Mouse (Mus musculus): ENCODE measurements at regions not wholly inside any gene's neighbourhood (a gene's known extent, or its start where the extent isn't known, plus 50 kb on each side); places are given as distances from the start of the nearest gene placed in this dataset.

GRCm38 (mm10) chr8:49236021-49236821 is 392.5 kb upstream of the Tenm3 start:
- peak; percentile 71 for DNase-seq (ENCODE audit: low read depth)
- no peak for TF ChIP-seq POLR2A (IDR thresholded peaks at IDR 0.05; ENCODE audit: borderline replicate concordance, extremely low read depth, insufficient read depth, insufficient read length, poor library complexity, severe bottlenecking)
- TF ChIP-seq CTCF (IDR thresholded peaks at IDR 0.05; ENCODE audit: borderline replicate concordance, extremely low read depth, insufficient read depth, insufficient read length) = no peak

DNA sequence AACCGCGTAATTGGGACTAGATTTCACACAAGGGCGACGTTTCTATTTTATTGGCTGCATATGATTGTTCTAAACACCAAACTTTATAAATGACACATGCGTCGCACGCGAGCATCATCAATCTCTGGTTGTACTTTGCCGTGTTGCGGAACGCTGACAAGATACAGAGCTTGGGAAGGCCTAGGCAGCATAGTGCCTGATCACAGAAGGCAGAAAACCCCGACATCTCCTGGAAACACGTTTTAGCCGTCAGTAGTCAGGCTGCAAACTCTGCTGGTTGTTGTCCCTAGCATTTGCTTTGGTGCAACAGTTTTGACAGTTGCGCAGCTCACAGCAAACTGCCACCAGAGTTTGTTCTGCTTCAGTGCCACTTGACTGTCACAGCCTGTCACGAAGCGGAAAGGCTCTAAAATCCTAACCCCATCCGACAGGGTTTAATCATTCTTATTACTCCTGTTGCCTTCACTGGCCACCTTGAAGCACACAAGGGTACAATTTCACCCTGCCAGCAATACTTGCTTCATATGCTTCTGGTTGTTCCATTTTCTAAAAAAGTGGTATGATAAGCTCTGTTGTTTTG is 380.2 kb upstream of the Tenm3 start:
- peak; percentile 33 for DNase-seq (ENCODE audit: low read depth)
- TF ChIP-seq POLR2A (IDR thresholded peaks at IDR 0.05; ENCODE audit: borderline replicate concordance, extremely low read depth, insufficient read depth, insufficient read length, poor library complexity, severe bottlenecking) (no peak), CTCF (IDR thresholded peaks at IDR 0.05; ENCODE audit: borderline replicate concordance, extremely low read depth, insufficient read depth, insufficient read length) (no peak)

DNA sequence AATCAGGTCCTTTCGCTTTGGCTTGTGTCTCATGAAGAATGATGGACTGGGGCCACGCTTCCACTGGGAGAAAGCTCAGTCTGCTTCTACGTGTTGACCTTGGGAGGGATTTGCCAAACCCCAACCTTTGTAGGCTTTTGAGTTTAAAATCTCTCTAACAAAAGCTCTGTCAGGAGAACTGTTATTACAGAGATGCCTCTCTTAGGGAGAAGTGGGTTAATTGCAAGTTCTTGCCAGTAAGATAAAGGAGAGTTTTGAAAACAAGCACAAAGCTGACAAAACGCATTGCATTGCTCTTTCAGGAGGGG is 351.5 kb upstream of the Tenm3 start:
- DNase-seq (ENCODE audit: low read depth) = peak; percentile 75
- TF ChIP-seq POLR2A (IDR thresholded peaks at IDR 0.05; ENCODE audit: borderline replicate concordance, extremely low read depth, insufficient read depth, insufficient read length, poor library complexity, severe bottlenecking) = no peak
- TF ChIP-seq CTCF (IDR thresholded peaks at IDR 0.05; ENCODE audit: borderline replicate concordance, extremely low read depth, insufficient read depth, insufficient read length) = no peak

GRCm38 (mm10) chr8:49194592-49195332 is 351.0 kb upstream of the Tenm3 start:
- DNase-seq (ENCODE audit: low read depth) = peak; percentile 72
- TF ChIP-seq POLR2A (IDR thresholded peaks at IDR 0.05; ENCODE audit: borderline replicate concordance, extremely low read depth, insufficient read depth, insufficient read length, poor library complexity, severe bottlenecking) (no peak), CTCF (IDR thresholded peaks at IDR 0.05; ENCODE audit: borderline replicate concordance, extremely low read depth, insufficient read depth, insufficient read length) (no peak)

- peak; percentile 68 for DNase-seq (ENCODE audit: low read depth)
- TF ChIP-seq POLR2A (IDR thresholded peaks at IDR 0.05; ENCODE audit: borderline replicate concordance, extremely low read depth, insufficient read depth, insufficient read length, poor library complexity, severe bottlenecking) (no peak), CTCF (IDR thresholded peaks at IDR 0.05; ENCODE audit: borderline replicate concordance, extremely low read depth, insufficient read depth, insufficient read length) (no peak)
Observed at GRCm38 (mm10) chr8:49186853-49187252, 343.1 kb upstream of the Tenm3 start.

DNA sequence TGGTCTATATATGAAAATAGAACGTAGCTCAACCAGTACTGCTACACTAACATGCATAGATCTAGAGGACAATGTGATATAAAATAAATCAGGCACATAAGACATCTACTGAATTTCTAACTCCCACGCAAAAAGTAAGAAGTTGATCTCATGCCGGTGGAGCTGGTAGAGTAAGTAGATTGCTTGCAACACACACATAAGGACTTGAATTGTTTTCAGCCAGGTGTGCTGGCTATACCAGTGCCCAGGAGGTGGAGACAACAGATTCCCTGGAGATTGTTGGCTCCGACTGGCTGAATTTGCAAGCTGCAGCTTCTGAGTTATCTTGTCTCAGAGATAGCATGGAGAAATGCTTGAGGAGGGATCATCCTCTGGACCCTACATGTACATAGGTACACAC is 331.6 kb upstream of the Tenm3 start:
- no peak for DNase-seq (ENCODE audit: low read depth)
- TF ChIP-seq CTCF (IDR thresholded peaks at IDR 0.05; ENCODE audit: borderline replicate concordance, extremely low read depth, insufficient read depth, insufficient read length) = no peak
- TF ChIP-seq POLR2A (IDR thresholded peaks at IDR 0.05; ENCODE audit: borderline replicate concordance, extremely low read depth, insufficient read depth, insufficient read length, poor library complexity, severe bottlenecking) = no peak

DNA sequence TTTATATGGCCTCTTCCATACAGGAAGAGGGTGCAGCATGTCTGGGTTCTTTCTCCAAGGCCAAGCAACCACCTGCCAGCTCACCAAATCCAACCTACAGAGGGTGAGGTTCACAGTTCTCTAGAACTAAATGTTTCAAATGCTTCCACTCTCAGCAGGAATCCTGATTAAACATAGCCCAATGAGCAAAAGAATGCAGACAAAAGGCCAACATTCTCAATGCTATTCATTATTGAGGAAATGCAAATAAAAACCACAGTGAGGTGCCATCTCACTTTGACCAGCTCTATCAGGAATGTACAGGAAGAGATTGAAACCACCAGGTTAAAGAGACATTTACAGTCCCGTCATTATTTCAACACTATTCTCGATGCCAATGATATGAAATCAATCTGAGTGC is 331.2 kb upstream of the Tenm3 start:
- TF ChIP-seq CTCF (IDR thresholded peaks at IDR 0.05; ENCODE audit: borderline replicate concordance, extremely low read depth, insufficient read depth, insufficient read length) (no peak), POLR2A (IDR thresholded peaks at IDR 0.05; ENCODE audit: borderline replicate concordance, extremely low read depth, insufficient read depth, insufficient read length, poor library complexity, severe bottlenecking) (no peak)
- DNase-seq (ENCODE audit: low read depth) = no peak

DNA sequence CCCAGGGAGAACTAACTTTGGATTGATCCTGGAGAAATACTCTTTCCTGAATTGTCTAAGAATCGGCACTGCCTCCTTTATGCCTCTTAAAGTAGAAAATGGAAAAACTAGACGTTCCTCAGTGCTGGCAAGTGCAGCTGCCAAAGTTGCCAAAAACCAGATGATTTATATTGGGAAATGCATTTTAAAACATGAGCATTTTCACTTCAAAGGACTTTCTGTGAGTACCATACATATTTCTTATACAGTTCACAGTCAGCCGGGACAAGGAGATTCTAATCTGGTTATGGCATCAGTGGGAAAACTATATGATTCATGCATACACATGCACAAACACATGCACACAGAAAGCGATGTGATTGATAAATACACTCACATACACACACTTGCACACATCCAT is 315.6 kb upstream of the Tenm3 start:
- no peak for DNase-seq (ENCODE audit: low read depth)
- TF ChIP-seq CTCF (IDR thresholded peaks at IDR 0.05; ENCODE audit: borderline replicate concordance, extremely low read depth, insufficient read depth, insufficient read length) = no peak
- TF ChIP-seq POLR2A (IDR thresholded peaks at IDR 0.05; ENCODE audit: borderline replicate concordance, extremely low read depth, insufficient read depth, insufficient read length, poor library complexity, severe bottlenecking) = no peak

GRCm38 (mm10) chr8:49158201-49158600 is 314.4 kb upstream of the Tenm3 start:
- peak; percentile 72 for DNase-seq (ENCODE audit: low read depth)
- TF ChIP-seq CTCF (IDR thresholded peaks at IDR 0.05; ENCODE audit: borderline replicate concordance, extremely low read depth, insufficient read depth, insufficient read length) (no peak), POLR2A (IDR thresholded peaks at IDR 0.05; ENCODE audit: borderline replicate concordance, extremely low read depth, insufficient read depth, insufficient read length, poor library complexity, severe bottlenecking) (no peak)

DNA sequence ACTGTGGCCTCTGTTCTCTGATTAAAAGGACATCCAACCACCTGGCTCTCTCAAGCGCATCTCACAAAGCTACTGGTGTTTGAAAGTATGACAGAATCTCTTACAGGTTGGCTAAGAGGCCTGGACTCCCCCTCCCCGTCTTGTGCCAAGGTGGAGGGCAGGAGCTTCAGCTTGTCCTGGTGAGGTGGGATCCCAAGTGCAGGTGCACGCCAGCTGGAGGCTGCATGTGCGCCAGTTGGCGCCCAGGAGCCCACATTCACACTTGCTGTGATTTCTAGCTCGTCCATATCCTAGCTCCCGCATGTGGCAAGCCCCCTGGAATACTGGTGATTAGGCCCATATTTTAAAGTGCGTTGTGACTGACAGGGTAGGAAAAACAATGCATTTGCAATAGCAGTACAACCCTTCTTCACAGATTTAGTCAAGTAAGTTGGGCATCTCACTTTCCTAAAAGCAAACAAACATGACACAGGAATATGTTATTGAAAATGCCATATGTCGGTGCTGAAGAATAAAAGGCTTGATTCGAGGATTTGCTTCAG is 292.8 kb upstream of the Tenm3 start:
- peak; percentile 59 for DNase-seq (ENCODE audit: low read depth)
- TF ChIP-seq CTCF (IDR thresholded peaks at IDR 0.05; ENCODE audit: borderline replicate concordance, extremely low read depth, insufficient read depth, insufficient read length) = no peak
- no peak for TF ChIP-seq POLR2A (IDR thresholded peaks at IDR 0.05; ENCODE audit: borderline replicate concordance, extremely low read depth, insufficient read depth, insufficient read length, poor library complexity, severe bottlenecking)

DNA sequence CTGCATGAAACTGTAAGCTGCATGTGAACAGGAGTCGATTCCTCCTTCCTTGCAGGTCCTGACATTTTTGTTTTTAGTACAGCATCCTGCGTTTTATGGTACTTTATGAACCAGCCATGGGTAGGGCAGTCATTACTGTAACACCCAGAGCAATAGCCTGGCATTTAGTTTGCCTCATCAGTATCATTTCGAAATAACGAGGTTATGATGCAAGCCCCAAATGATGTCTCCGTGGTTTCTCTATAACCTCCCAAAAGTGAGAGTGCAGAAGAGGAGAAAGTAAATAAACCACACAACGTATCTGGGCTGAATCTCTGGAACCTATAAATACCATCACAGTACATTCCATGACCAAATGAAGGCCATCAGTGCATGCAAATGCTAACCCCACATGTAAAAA is 265.3 kb upstream of the Tenm3 start:
- no peak for TF ChIP-seq CTCF (IDR thresholded peaks at IDR 0.05; ENCODE audit: borderline replicate concordance, extremely low read depth, insufficient read depth, insufficient read length)
- TF ChIP-seq POLR2A (IDR thresholded peaks at IDR 0.05; ENCODE audit: borderline replicate concordance, extremely low read depth, insufficient read depth, insufficient read length, poor library complexity, severe bottlenecking) = no peak
- no peak for DNase-seq (ENCODE audit: low read depth)
